Comparison of ENCODE assay signal across 10 mouse cellular contexts in genomic region chr10:80856908-80857307, GRCm38 (mm10). TPM values are rescaled to one million over a fixed set of nuclear protein-coding genes. Genes with fewer than 3 reads are reported as not detected.
DNase-seq lines count a peak whose midpoint lies in the region; ATAC-seq and TF ChIP-seq lines count a peak whose summit lies in the region.
"Had no signal": no experiment of that assay in that cellular context is flagged by ENCODE, and none has a peak within 500 bp of the region (broad histone marks: within the 10 kb centered on the region; RNA-seq: fewer than 3 reads in every experiment).

No protein-coding gene starts in this region.

- H3K27ac ChIP-seq in heart, embryonic 10.5 days = peak overlapping the region; percentile 56; the same call in 1 of the 2 replicates
- H3K27ac ChIP-seq in bone marrow, adult 2 months (ENCODE audit: control insufficient read depth, insufficient read depth, low read depth, low read length, poor library complexity) = peak overlapping the region; percentile 97
- no peak overlapping the region for H3K27ac ChIP-seq in hindbrain, embryonic 14.5 days
- H3K27ac ChIP-seq in midbrain, embryonic 12.5 days (replicated peaks) = no peak overlapping the region
- H3K27ac ChIP-seq: macrophage had no signal

- 79% methylated on average over 5 of the region's 5 CpGs for WGBS in heart, embryonic 10.5 days
- 58% methylated on average over 5 of the region's 5 CpGs for WGBS in bone marrow, adult 2 months
- 84% methylated on average over 5 of the region's 5 CpGs for WGBS in hindbrain, embryonic 14.5 days
- WGBS in midbrain, embryonic 12.5 days = 87% methylated on average over 5 of the region's 5 CpGs

- H3K4me3 ChIP-seq in heart, embryonic 10.5 days = 0 out of 2 replicates have a peak overlapping the region, but pooled peaks have one; percentile 89
- peak overlapping the region; percentile 64 for H3K4me3 ChIP-seq in bone marrow, adult 2 months (replicated peaks; ENCODE audit: control insufficient read depth, low read depth, low read length)
- no peak overlapping the region for H3K4me3 ChIP-seq in hindbrain, embryonic 14.5 days (replicated peaks; ENCODE audit: low read length)
- 0 out of 2 replicates have a peak overlapping the region, but pooled peaks have one; percentile 0 for H3K4me3 ChIP-seq in midbrain, embryonic 12.5 days

- peaks cover 37% of the 10 kb centered on the region for H3K4me1 ChIP-seq in heart, embryonic 10.5 days
- peaks cover 6% of the 10 kb centered on the region for H3K4me1 ChIP-seq in bone marrow, adult 2 months (ENCODE audit: control insufficient read depth, insufficient read depth, low read length)
- H3K4me1 ChIP-seq in hindbrain, embryonic 14.5 days (replicated peaks; ENCODE audit: control insufficient read depth, insufficient read depth, low read length) = peaks cover 25% of the 10 kb centered on the region
- peaks cover 36% of the 10 kb centered on the region for H3K4me1 ChIP-seq in midbrain, embryonic 12.5 days

- no peak for TF ChIP-seq CTCF in bone marrow, adult 2 months (IDR thresholded peaks at IDR 0.05; ENCODE audit: control insufficient read depth, insufficient read depth, low read length)

- no peak for DNase-seq in heart, embryonic 10.5 days (ENCODE audit: low spot score)
- DNase-seq in heart, adult 11 months = no peak
- DNase-seq in hindbrain, embryonic 14.5 days (ENCODE audit: low spot score) = no peak
- DNase-seq in right cerebral cortex, adult 2 months (ENCODE audit: low spot score in 2 of 2) = no peak
- DNase-seq in urinary bladder, postnatal 25 days (ENCODE audit: low spot score) = no peak
- no peak for DNase-seq in gastrocnemius, postnatal 25 days

- H3K27me3 ChIP-seq in heart, embryonic 10.5 days (ENCODE audit: insufficient read depth, poor library complexity, severe bottlenecking) = no peaks in the 10 kb centered on the region
- no peaks in the 10 kb centered on the region for H3K27me3 ChIP-seq in hindbrain, embryonic 14.5 days (ENCODE audit: control insufficient read depth, insufficient read depth, low read length)
- H3K27me3 ChIP-seq in midbrain, embryonic 12.5 days = no peaks in the 10 kb centered on the region

- 0 out of 2 replicates have a peak overlapping the region, but pooled peaks have one; percentile 2 for H3K4me2 ChIP-seq in hindbrain, embryonic 14.5 days (replicated peaks)
- H3K4me2 ChIP-seq in midbrain, embryonic 12.5 days (replicated peaks) = 0 out of 2 replicates have a peak overlapping the region, but pooled peaks have one; percentile 15

- no peak for ATAC-seq in hindbrain, embryonic 14.5 days (ENCODE audit: low FRiP score)
- no peak for ATAC-seq in midbrain, embryonic 12.5 days (ENCODE audit: low FRiP score, low read depth)

- H3K9ac ChIP-seq in hindbrain, embryonic 14.5 days = no peak overlapping the region
- H3K9ac ChIP-seq in midbrain, embryonic 12.5 days (replicated peaks) = peak overlapping the region; percentile 37; the same call in 1 of the 2 replicates

- peaks cover 22% of the 10 kb centered on the region for H3K36me3 ChIP-seq in heart, embryonic 10.5 days
- peaks cover 20% of the 10 kb centered on the region for H3K36me3 ChIP-seq in hindbrain, embryonic 14.5 days (replicated peaks; ENCODE audit: control insufficient read depth, insufficient read depth)
- peaks cover 22% of the 10 kb centered on the region for H3K36me3 ChIP-seq in midbrain, embryonic 12.5 days

- peak; percentile 71 for TF ChIP-seq POLR2A in bone marrow, adult 2 months (IDR thresholded peaks at IDR 0.05; ENCODE audit: borderline replicate concordance, control insufficient read depth, low read depth, low read length)

- no peaks in the 10 kb centered on the region for H3K9me3 ChIP-seq in heart, embryonic 10.5 days
- H3K9me3 ChIP-seq in hindbrain, embryonic 14.5 days (ENCODE audit: control insufficient read depth, low read length) = no peaks in the 10 kb centered on the region
- H3K9me3 ChIP-seq in midbrain, embryonic 12.5 days = no peaks in the 10 kb centered on the region

RNA-seq across cellular contexts. Expression of gene Sppl2b, which starts 1.8 kb away (rescaled TPM):
- 32.1 and 34.6 TPM in 2 replicates for polyA plus RNA-seq in heart, embryonic 10.5 days (2016; fragmentation: Nextera tagmentation; extraction: Ambion mirVana)
- polyA plus RNA-seq in bone marrow, adult 2 months (2011; ENCODE audit: insufficient read depth, insufficient read length, low replicate concordance, missing spikeins) = 68.6 and 109 TPM in 2 replicates
- polyA plus RNA-seq in hindbrain, embryonic 14.5 days (2014; fragmentation: Nextera tagmentation; extraction: Ambion mirVana) = 69.3 and 70.3 TPM in 2 replicates
- 44.6 and 47.1 TPM in 2 replicates for polyA plus RNA-seq in midbrain, embryonic 12.5 days (2016; fragmentation: Nextera tagmentation; extraction: Ambion mirVana)
- 10 to 100 TPM; 21.7 to 23.6 TPM for total RNA-seq in gastrocnemius, postnatal 25 days (2021)

RNA-seq across cellular contexts. Expression of gene Lsm7, which starts 1.9 kb away (rescaled TPM):
- 200 and 266 TPM in 2 replicates for polyA plus RNA-seq in heart, embryonic 10.5 days (2016; fragmentation: Nextera tagmentation; extraction: Ambion mirVana)
- polyA plus RNA-seq in bone marrow, adult 2 months (2011; ENCODE audit: insufficient read depth, insufficient read length, low replicate concordance, missing spikeins) = 114 and 136 TPM in 2 replicates
- 241 and 287 TPM in 2 replicates for polyA plus RNA-seq in hindbrain, embryonic 14.5 days (2014; fragmentation: Nextera tagmentation; extraction: Ambion mirVana)
- 250 and 263 TPM in 2 replicates for polyA plus RNA-seq in midbrain, embryonic 12.5 days (2016; fragmentation: Nextera tagmentation; extraction: Ambion mirVana)
- total RNA-seq in gastrocnemius, postnatal 25 days (2021) = 10 to 100 TPM; 19.0 to 22.3 TPM

RNA-seq across cellular contexts. Expression of gene Lingo3, which starts 13.1 kb away (rescaled TPM):
- polyA plus RNA-seq in heart, embryonic 10.5 days (2016; fragmentation: Nextera tagmentation; extraction: Ambion mirVana) = 0.14 and 0.43 TPM in 2 replicates
- not detected in 2 replicates for polyA plus RNA-seq in bone marrow, adult 2 months (2011; ENCODE audit: insufficient read depth, insufficient read length, low replicate concordance, missing spikeins)
- polyA plus RNA-seq in hindbrain, embryonic 14.5 days (2014; fragmentation: Nextera tagmentation; extraction: Ambion mirVana) = 9.9 and 14.3 TPM in 2 replicates
- polyA plus RNA-seq in midbrain, embryonic 12.5 days (2016; fragmentation: Nextera tagmentation; extraction: Ambion mirVana) = 0.77 and 1.0 TPM in 2 replicates
- 10 to 100 TPM; 13.3 to 15.5 TPM for total RNA-seq in gastrocnemius, postnatal 25 days (2021)
- polyA plus RNA-seq: macrophage had no signal

RNA-seq across cellular contexts. Expression of gene Tmprss9, which starts 14.7 kb away (rescaled TPM):
- not detected in 2 replicates for polyA plus RNA-seq in heart, embryonic 10.5 days (2016; fragmentation: Nextera tagmentation; extraction: Ambion mirVana)
- polyA plus RNA-seq in bone marrow, adult 2 months (2011; ENCODE audit: insufficient read depth, insufficient read length, low replicate concordance, missing spikeins) = not detected in 2 replicates
- 0.09 and 0.17 TPM in 2 replicates for polyA plus RNA-seq in hindbrain, embryonic 14.5 days (2014; fragmentation: Nextera tagmentation; extraction: Ambion mirVana)
- 0.08 and 0.14 TPM in 2 replicates for polyA plus RNA-seq in midbrain, embryonic 12.5 days (2016; fragmentation: Nextera tagmentation; extraction: Ambion mirVana)
- not detected for total RNA-seq in gastrocnemius, postnatal 25 days (2021)
- total RNA-seq: heart, postnatal 25 days had no signal
- polyA plus RNA-seq: macrophage had no signal

RNA-seq across cellular contexts. Expression of gene Oaz1, which starts 30.5 kb away (rescaled TPM):
- polyA plus RNA-seq in heart, embryonic 10.5 days (2016; fragmentation: Nextera tagmentation; extraction: Ambion mirVana) = 2,064 and 2,176 TPM in 2 replicates
- 672 and 986 TPM in 2 replicates for polyA plus RNA-seq in bone marrow, adult 2 months (2011; ENCODE audit: insufficient read depth, insufficient read length, low replicate concordance, missing spikeins)
- 1,195 and 1,204 TPM in 2 replicates for polyA plus RNA-seq in hindbrain, embryonic 14.5 days (2014; fragmentation: Nextera tagmentation; extraction: Ambion mirVana)
- polyA plus RNA-seq in midbrain, embryonic 12.5 days (2016; fragmentation: Nextera tagmentation; extraction: Ambion mirVana) = 1,390 and 1,564 TPM in 2 replicates
- total RNA-seq in gastrocnemius, postnatal 25 days (2021) = 100 to 1,000 TPM; 651 to 657 TPM

Comparison
In these comparisons a context has a peak if more than half of its experiments do, and no peak if none do; other contexts are left out.
1. H3K27ac ChIP-seq: peak in heart, embryonic 10.5 days (single experiment) and bone marrow, adult 2 months (single experiment); none in hindbrain, embryonic 14.5 days (single experiment) and midbrain, embryonic 12.5 days (single experiment).